Mouse (Mus musculus) adipocyte (in vitro differentiated cells): ENCODE measurements around the gene Nphs1.
"Not testable (repeated sequence)": the region's sequence is repeated elsewhere in the genome, so short reads cannot be mapped to it uniquely, and the experiment has no call there.

Experiments used
- DNase-seq: peaks from one replicate; pipeline ENCODE4 v3.0.0-alpha.2; 2016; ENCODE audit warnings: low spot score

Nphs1 gene

GRCm38 (mm10) chr7:30492765-30493164, 34.6 kb downstream of the Nphs1 start:
- DNase-seq: peak; percentile 68

GRCm38 (mm10) chr7:30493401-30493931, 35.4 kb downstream of the Nphs1 start, which contains the start of gene Prodh2:
TSS of gene Prodh2 (plus strand) at chr7:30493622.
- no peak for DNase-seq

- not testable (repeated sequence) for DNase-seq
These were observed 37.5 kb downstream of the Nphs1 start for GRCm38 (mm10) chr7:30495506-30496042.

GRCm38 (mm10) chr7:30501159-30501558, 43.0 kb downstream of the Nphs1 start:
- DNase-seq: not testable (repeated sequence)

GRCm38 (mm10) chr7:30508061-30508460, 49.9 kb downstream of the Nphs1 start:
- no peak for DNase-seq

GRCm38 (mm10) chr7:30515003-30515760, 57.1 kb downstream of the Nphs1 start:
- DNase-seq: no peak

GRCm38 (mm10) chr7:30518325-30518724, 60.2 kb downstream of the Nphs1 start:
- DNase-seq: no peak

GRCm38 (mm10) chr7:30520396-30520795, 62.3 kb downstream of the Nphs1 start:
- no peak for DNase-seq

GRCm38 (mm10) chr7:30520856-30521255, 62.7 kb downstream of the Nphs1 start:
- DNase-seq: no peak

- DNase-seq: no peak
These were observed 64.8 kb downstream of the Nphs1 start for GRCm38 (mm10) chr7:30522871-30523270.

GRCm38 (mm10) chr7:30524487-30524886, 66.4 kb downstream of the Nphs1 start:
- peak; percentile 74 for DNase-seq

GRCm38 (mm10) chr7:30525954-30526353, 67.8 kb downstream of the Nphs1 start:
- DNase-seq: no peak

GRCm38 (mm10) chr7:30526399-30526798, 68.3 kb downstream of the Nphs1 start:
- DNase-seq: no peak

- DNase-seq: no peak
These were observed 68.9 kb downstream of the Nphs1 start for GRCm38 (mm10) chr7:30526981-30527380.

- no peak for DNase-seq
These were observed 73.2 kb downstream of the Nphs1 start for GRCm38 (mm10) chr7:30531291-30531815.

- peak; percentile 61 for DNase-seq
These were observed 74.8 kb downstream of the Nphs1 start for GRCm38 (mm10) chr7:30532931-30533330.

- no peak for DNase-seq
These were observed 76.0 kb downstream of the Nphs1 start for GRCm38 (mm10) chr7:30533941-30534632.

GRCm38 (mm10) chr7:30534633-30535577, 76.8 kb downstream of the Nphs1 start, which contains the start of gene Arhgap33:
TSS of gene Arhgap33 (minus strand) at chr7:30535060.
- DNase-seq: peak; percentile 91
